Mouse (Mus musculus) forebrain, embryonic 14.5 days (tissue): ENCODE results near the gene Tmem185b. TPM values are rescaled to one million over a fixed set of nuclear protein-coding genes. Genes with fewer than 3 reads are reported as not detected.

Experiments used
- ATAC-seq: fragments of 200-750 bp; cut with Nextera tagmentation; 2 replicates; pipeline ENCODE4 v1.8.0; 2017; ENCODE audit warnings: mild to moderate bottlenecking, moderate library complexity
- DNase-seq: peaks from one replicate; pipeline ENCODE4 v3.0.0-alpha.2; 2015; ENCODE audit warnings: low spot score
- H3K27ac ChIP-seq: fragments of 300-500 bp; sonication (generic); 2 replicates; pipeline ENCODE4 v1.5.1; 2014; ENCODE audit warnings: low read depth, mild to moderate bottlenecking, control low read depth, low read length, moderate library complexity
- H3K27me3 ChIP-seq: fragments of 300-500 bp; sonication (generic); replicated peaks from 2 replicates; pipeline ENCODE4 v1.6.1; 2014; ENCODE audit warnings: low read length, control low read depth, mixed read lengths; ENCODE audit not compliant: control insufficient read depth, insufficient read depth
- H3K36me3 ChIP-seq: fragments of 300-500 bp; sonication (generic); 2 replicates; pipeline ENCODE4 v1.6.1; 2014; ENCODE audit warnings: low read length, control low read depth; ENCODE audit not compliant: control insufficient read depth, insufficient read depth
- H3K4me1 ChIP-seq: fragments of 300-500 bp; sonication (generic); 2 replicates; pipeline ENCODE4 v1.6.1; 2014; ENCODE audit warnings: antibody characterized with exemption, low read length, control low read depth; ENCODE audit not compliant: control insufficient read depth, insufficient read depth
- H3K4me2 ChIP-seq: fragments of 300-500 bp; sonication (generic); 2 replicates; pipeline ENCODE4 v1.6.1; 2014; ENCODE audit warnings: mild to moderate bottlenecking, control low read depth, low read length
- H3K4me3 ChIP-seq: fragments of 300-500 bp; sonication (generic); 2 replicates; pipeline ENCODE4 v1.5.1; 2014; ENCODE audit warnings: low read depth, low read length, control low read depth
- H3K9ac ChIP-seq: fragments of 300-500 bp; sonication (generic); 2 replicates; pipeline ENCODE4 v1.6.1; 2014; ENCODE audit warnings: mild to moderate bottlenecking, low read length, control low read depth, moderate library complexity
- H3K9me3 ChIP-seq: fragments of 300-500 bp; sonication (generic); replicated peaks from 2 replicates; pipeline ENCODE4 v1.6.1; 2016; ENCODE audit warnings: low read length, control low read depth, mixed read lengths; ENCODE audit not compliant: control insufficient read depth
- WGBS: fragments of 180-500 bp; shearing (Covaris S2); extraction: QIAGEN DNeasy Blood & Tissue Kit; methylation state at CpG from one replicate; pipeline ENCODE4 v1.1.7; 2014; 5-methylcytosine and 5-hydroxymethylcytosine counted together
- polyA plus RNA-seq: library from polyadenylated mRNA; unstranded; fragments of >200 nt; fragmentation: Nextera tagmentation; extraction: Ambion mirVana; gene quantifications from 2 replicates; pipeline ENCODE4 v1.2.1, GENCODE M21; 2014

The Tmem185b gene
- polyA plus RNA-seq, 1 experiment from 2014 or later: 21.6 TPM

GRCm38 (mm10) chr1:119539252-119539651, 13.3 kb downstream of the Tmem185b start:
- Histone ChIP-seq H3K9ac (no peak overlapping the region), H3K36me3 (0 out of 2 replicates have a peak, but pooled peaks cover 3% of the 10 kb centered on the region), H3K4me3 (no peak overlapping the region), H3K27me3 (no peaks in the 10 kb centered on the region), H3K4me1 (no peaks in the 10 kb centered on the region), H3K27ac (no peak overlapping the region), H3K9me3 (no peaks in the 10 kb centered on the region), H3K4me2 (no peak overlapping the region)
- ATAC-seq (no peak), DNase-seq (no peak)
- 83% methylated on average over 2 of the region's 2 CpGs for WGBS

GRCm38 (mm10) chr1:119540836-119541557, 15.0 kb downstream of the Tmem185b start:
- Histone ChIP-seq H3K9ac (no peak overlapping the region), H3K4me2 (no peak overlapping the region), H3K4me3 (no peak overlapping the region), H3K9me3 (no peaks in the 10 kb centered on the region), H3K36me3 (0 out of 2 replicates have a peak, but pooled peaks cover 10% of the 10 kb centered on the region), H3K4me1 (no peaks in the 10 kb centered on the region), H3K27me3 (no peaks in the 10 kb centered on the region), H3K27ac (no peak overlapping the region)
- 93% methylated on average over 9 of the region's 9 CpGs for WGBS
- ATAC-seq (no peak), DNase-seq (no peak)

DNA sequence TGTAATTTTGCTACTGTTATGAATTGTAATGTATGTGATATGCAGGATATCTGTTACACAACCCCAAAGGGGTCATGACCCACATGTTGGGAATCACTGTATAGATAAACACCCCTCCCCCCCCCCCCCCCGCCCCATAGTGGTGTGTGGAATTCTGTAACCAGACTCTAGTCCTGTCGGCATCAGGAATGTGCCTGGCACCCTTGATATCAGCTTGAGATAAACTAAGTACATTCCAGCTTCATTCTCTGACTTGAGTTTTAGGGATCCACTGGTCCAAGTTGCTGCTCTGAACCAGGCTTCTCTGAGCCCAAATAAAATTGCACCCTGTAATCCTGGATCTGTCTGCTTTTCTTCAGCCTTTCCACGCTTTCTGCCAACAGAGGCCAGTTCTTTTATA, 15.6 kb downstream of the Tmem185b start:
- Histone ChIP-seq H3K4me1 (no peaks in the 10 kb centered on the region), H3K36me3 (peaks cover 12% of the 10 kb centered on the region; the same call in 1 of the 2 replicates), H3K9ac (no peak overlapping the region), H3K4me2 (no peak overlapping the region), H3K27me3 (no peaks in the 10 kb centered on the region), H3K9me3 (no peaks in the 10 kb centered on the region), H3K27ac (no peak overlapping the region), H3K4me3 (no peak overlapping the region)
- ATAC-seq: no peak
- WGBS: 91% methylated on average over 3 of the region's 3 CpGs
- no peak for DNase-seq

DNA sequence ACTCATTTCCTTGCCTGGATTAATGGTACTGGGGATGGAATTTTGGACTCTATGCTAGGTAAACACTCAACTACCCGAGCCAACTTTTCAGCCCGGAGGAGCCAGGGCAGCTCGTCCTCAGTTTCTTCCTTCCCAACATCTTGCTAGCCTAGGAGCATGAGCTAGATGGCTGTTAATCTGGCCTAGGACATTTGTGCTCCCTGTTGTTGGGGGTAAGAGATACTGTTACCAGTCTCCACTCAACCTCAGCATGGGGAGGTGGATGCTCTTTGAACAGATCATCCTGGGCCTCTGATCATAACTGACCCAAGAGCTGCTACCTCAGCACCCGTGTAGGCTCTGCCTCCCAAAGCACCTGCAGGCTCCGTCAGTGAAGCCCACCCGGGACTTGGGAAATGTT, 17.4 kb downstream of the Tmem185b start:
- Histone ChIP-seq H3K4me1 (no peaks in the 10 kb centered on the region), H3K27me3 (no peaks in the 10 kb centered on the region), H3K27ac (no peak overlapping the region), H3K4me2 (no peak overlapping the region), H3K9me3 (no peaks in the 10 kb centered on the region), H3K4me3 (no peak overlapping the region), H3K36me3 (peaks cover 23% of the 10 kb centered on the region; the same call in 1 of the 2 replicates), H3K9ac (no peak overlapping the region)
- no peak for DNase-seq
- WGBS: 95% methylated on average over 6 of the region's 6 CpGs
- no peak for ATAC-seq

DNA sequence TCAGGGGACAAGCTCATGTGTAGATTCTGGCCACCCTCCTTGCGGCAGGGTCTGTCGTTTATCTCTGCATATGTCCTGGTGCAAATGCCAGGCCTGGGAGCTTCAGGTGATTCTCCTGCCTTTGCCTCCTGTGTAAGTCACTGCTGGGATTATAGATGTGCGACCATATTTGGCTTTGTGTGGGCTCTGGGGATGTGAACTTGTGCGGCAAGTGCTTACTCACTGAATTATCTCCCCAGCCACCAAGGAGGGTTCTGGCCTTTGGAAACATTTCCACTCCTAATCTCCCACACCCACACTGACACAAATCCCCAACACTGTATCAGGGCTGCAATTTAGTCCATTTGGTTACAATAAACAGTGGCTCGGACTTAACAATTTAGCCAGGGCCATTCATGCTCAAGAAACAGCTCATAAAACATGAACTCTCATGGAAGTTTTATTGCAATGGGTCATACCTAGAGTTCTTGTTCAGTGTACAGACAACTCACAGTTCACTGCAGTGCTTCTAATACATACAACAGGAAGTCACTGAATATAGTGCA, 18.7 kb downstream of the Tmem185b start:
- Histone ChIP-seq H3K36me3 (peaks cover 23% of the 10 kb centered on the region; the same call in 1 of the 2 replicates), H3K27me3 (no peaks in the 10 kb centered on the region), H3K9me3 (no peaks in the 10 kb centered on the region), H3K9ac (no peak overlapping the region), H3K4me1 (no peaks in the 10 kb centered on the region), H3K27ac (no peak overlapping the region), H3K4me3 (no peak overlapping the region), H3K4me2 (no peak overlapping the region)
- 92% methylated on average over 5 of the region's 5 CpGs for WGBS
- DNase-seq (no peak), ATAC-seq (no peak)

DNA sequence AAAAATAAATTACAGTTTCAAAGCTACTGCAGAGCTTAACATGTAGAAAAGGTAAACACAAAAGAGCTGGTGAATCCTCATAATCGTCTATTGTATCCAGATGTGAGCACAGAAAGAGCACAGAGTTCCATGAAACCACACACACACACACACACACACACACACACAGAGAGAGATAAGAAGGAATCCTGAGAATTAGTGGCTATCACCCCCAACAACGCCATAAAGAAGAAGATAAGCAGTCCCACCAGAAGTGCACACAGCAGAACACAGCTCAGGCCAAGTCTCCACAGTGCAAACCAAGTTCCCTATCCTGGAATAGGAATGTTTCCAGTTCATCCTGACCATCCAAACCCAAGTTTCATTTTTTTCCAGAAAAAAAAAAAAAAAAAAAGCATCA, 19.2 kb downstream of the Tmem185b start:
- Histone ChIP-seq H3K9ac (no peak overlapping the region), H3K36me3 (peaks cover 25% of the 10 kb centered on the region; the same call in 1 of the 2 replicates), H3K27me3 (no peaks in the 10 kb centered on the region), H3K4me2 (no peak overlapping the region), H3K4me3 (no peak overlapping the region), H3K9me3 (no peaks in the 10 kb centered on the region), H3K27ac (no peak overlapping the region), H3K4me1 (no peaks in the 10 kb centered on the region)
- no peak for DNase-seq
- ATAC-seq: no peak
- WGBS: 88% methylated on average over 2 of the region's 2 CpGs

- no peak overlapping the region for H3K27ac ChIP-seq
- no peaks in the 10 kb centered on the region for H3K27me3 ChIP-seq
- WGBS: 95% methylated on average over 4 of the region's 4 CpGs
- H3K4me3 ChIP-seq: no peak overlapping the region
- peaks cover 26% of the 10 kb centered on the region; the same call in 1 of the 2 replicates for H3K36me3 ChIP-seq
- DNase-seq (no peak), ATAC-seq (no peak)
- H3K9me3 ChIP-seq: no peaks in the 10 kb centered on the region
- no peak overlapping the region for H3K9ac ChIP-seq
- H3K4me2 ChIP-seq: no peak overlapping the region
- no peaks in the 10 kb centered on the region for H3K4me1 ChIP-seq
Observed at GRCm38 (mm10) chr1:119545671-119546070, 19.7 kb downstream of the Tmem185b start.

GRCm38 (mm10) chr1:119546490-119546889, 20.5 kb downstream of the Tmem185b start:
- DNase-seq: no peak
- WGBS: 86% methylated on average over 3 of the region's 3 CpGs
- Histone ChIP-seq H3K4me1 (no peaks in the 10 kb centered on the region), H3K4me3 (no peak overlapping the region), H3K4me2 (no peak overlapping the region), H3K9me3 (no peaks in the 10 kb centered on the region), H3K36me3 (peaks cover 26% of the 10 kb centered on the region; the same call in 1 of the 2 replicates), H3K9ac (no peak overlapping the region), H3K27ac (no peak overlapping the region), H3K27me3 (no peaks in the 10 kb centered on the region)
- no peak for ATAC-seq

GRCm38 (mm10) chr1:119548668-119549326, 22.8 kb downstream of the Tmem185b start:
- WGBS: 70% methylated on average over 7 of the region's 7 CpGs

More at GRCm38 (mm10) chr1:119548668-119549326, 22.8 kb downstream of the Tmem185b start:
- Histone ChIP-seq H3K9ac (no peak overlapping the region), H3K27me3 (no peaks in the 10 kb centered on the region), H3K27ac (no peak overlapping the region), H3K4me2 (no peak overlapping the region), H3K36me3 (peaks cover 32% of the 10 kb centered on the region; the same call in 1 of the 2 replicates), H3K4me3 (no peak overlapping the region), H3K4me1 (no peaks in the 10 kb centered on the region), H3K9me3 (no peaks in the 10 kb centered on the region)
- ATAC-seq (peak; percentile 65; the same call in 1 of the 2 replicates), DNase-seq (peak; percentile 92)
